Mouse (Mus musculus): ENCODE data around the gene B9d2.

Gene B9d2

DNA sequence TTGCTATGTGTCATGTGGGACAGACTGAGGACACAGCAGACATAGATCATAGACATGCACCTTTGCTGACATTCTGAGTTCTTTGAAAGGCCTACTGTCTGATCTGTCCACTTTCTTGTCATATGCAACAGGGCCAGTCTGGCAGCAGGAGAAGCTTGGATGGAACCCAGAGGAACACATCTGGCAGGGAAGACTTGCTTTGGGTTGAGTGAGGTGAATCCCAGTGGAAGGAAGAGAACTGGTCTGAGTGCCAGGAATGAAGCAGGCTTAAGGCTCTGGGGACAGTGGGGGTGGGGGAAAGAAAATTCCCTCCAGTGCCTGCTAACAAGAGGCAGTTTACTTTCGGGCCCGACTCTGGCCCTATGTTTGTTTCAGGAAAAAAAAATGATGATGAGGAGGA is 49.3 kb downstream of the B9d2 start:
- no peak for DNase-seq (ENCODE audit: low spot score in 2 of 2)

DNA sequence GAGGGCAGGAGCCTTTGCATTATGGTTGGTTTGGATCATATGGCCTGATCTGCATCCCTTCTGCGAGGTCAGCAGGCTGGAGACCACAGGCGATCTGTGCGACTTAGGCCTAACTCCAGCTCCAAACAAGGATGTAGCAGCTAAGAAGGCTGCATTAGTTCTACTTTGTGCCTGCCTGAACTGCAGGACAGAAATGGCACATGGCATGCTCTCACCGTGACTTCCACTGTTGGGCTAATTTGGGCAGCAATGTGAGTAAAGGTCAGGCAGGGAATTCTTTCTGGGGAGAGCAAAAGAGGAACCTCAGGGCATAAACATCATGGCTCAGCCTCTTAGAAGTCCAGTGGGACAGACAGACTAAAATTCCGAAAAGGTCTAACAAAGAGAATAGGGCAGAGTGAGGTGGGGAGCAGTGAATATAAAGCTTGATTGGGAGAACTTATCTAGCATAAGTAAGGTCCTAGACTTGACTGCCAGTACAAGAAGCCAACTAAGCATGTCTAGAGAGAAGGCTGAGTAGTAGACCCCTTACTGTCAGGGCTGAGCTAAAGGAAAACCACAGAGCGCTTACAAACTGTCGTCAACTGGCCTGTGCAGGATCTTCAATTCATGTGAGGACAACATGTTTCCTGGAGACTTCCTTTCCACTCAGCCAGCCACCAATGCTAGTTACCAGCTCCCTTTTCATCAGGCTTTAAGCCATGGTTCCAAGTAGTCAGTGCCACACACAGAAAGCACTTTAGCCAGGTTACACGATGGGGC is 50.9 kb downstream of the B9d2 start:
- no peak for DNase-seq (ENCODE audit: low spot score in 2 of 2)

DNA sequence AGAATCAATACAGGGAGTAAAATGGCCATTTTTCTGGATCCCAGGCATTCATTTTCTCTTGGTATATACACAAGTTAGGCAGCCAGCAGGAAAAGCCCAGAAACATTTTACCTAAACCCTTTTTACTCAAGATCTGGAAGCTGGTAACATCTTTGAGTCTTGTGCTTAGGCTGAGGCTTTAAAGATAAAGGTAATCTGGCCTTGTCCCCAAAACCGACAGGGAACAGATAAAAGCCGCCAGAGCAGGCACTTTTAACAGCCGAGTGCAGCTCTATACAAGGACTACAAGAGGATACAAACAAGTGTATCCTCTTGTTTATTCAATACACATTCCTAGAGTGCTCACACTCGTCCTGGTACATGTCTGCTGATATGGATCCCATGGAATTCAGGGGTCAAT is 54.4 kb downstream of the B9d2 start:
- no peak for DNase-seq (ENCODE audit: low spot score in 2 of 2)

All from urinary bladder, adult 18-20 months (tissue).